Mouse (Mus musculus) lung, postnatal 36 days (tissue): ENCODE measurements around the gene Lbhd1.
A peak's percentile ranks its signal among the peaks of the same experiment; 100 is the strongest.
"Not testable (repeated sequence)": the region's sequence is repeated elsewhere in the genome, so short reads cannot be mapped to it uniquely, and the experiment has no call there.

Source experiments
- DNase-seq: peaks from one replicate; pipeline ENCODE4 v3.0.0; 2022; ENCODE audit warnings: mixed read lengths

Lbhd1 gene

DNA sequence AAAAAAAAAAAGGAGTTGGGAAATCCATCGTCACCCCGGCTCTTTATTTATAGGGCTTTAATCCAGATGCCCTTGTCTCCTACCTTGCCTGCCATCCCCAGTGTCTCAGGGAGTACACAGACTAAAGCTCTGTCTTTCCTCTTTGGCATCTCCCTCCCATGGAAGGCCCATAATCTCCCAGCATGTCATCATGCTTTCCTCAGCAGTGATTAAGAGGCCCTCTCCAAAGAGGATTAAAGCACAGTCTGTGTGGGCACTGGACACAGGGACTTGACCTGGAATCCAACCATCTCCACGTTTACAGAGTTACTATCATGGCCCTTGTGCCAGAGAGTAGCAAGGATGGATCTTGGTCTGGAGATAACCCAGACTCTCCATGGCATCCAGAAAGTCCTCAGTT lies at the start of gene Lbhd1, which contains the start of gene Gm49403:
Gene Lbhd1 (plus strand): TSS at position 117 of the 400 bp plus-strand sequence.
Gene Gm49403 (plus strand): TSS at position 315 of the 400 bp plus-strand sequence.
- no peak for DNase-seq

- not testable (repeated sequence) for DNase-seq
Observed at GRCm38 (mm10) chr19:8836327-8836726, 47.2 kb upstream of the Lbhd1 start.

- peak; percentile 90 for DNase-seq
Observed at GRCm38 (mm10) chr19:8837251-8837791, 46.2 kb upstream of the Lbhd1 start, which contains the start of gene Bscl2. Gene Bscl2, plus strand, starts transcription at chr19:8837467.

GRCm38 (mm10) chr19:8838041-8838730 lies 45.3 kb upstream of the Lbhd1 start:
- DNase-seq, result peak; percentile 36

DNA sequence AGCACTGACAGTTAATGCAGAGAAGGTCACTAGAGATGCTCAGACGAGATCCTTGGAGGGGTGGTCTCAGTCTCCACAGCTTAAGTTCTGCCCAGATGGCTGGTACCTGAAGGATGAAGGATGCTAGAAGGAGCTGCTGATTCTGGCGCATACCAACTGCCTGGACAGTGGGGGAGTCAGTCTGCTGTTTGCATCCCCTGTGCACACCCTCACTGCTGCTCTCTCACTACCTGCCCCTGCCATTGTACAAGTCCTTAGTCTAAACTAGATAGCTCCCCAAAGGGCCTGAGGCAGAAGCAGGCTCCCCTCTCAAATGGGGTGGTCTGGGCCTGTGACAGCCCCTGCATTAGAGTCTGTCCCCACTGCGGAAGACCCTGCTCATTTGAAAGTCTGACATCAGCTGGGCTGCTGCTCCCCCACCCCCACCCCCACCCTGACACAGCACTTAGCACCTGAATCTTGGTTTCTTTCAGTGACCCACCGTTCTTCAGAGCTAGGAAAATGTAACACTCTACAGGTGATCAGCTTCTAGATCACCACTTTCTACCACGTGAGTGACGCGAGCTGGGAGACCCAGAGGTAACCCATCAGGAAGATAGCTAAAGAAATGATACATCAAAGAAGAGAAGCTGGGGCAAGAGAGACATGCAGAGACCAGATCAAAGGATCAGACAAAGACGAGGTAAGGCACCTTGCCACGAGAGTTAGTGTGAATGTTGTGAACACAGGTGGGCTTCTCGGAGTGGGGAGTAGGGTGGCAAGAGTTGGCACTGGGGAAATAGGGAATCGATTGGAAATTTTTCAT lies 44.2 kb upstream of the Lbhd1 start, which contains the start of gene Gng3:
Gene Gng3 (minus strand): TSS at position 92 of the 805 bp plus-strand sequence.
- no peak for DNase-seq

DNA sequence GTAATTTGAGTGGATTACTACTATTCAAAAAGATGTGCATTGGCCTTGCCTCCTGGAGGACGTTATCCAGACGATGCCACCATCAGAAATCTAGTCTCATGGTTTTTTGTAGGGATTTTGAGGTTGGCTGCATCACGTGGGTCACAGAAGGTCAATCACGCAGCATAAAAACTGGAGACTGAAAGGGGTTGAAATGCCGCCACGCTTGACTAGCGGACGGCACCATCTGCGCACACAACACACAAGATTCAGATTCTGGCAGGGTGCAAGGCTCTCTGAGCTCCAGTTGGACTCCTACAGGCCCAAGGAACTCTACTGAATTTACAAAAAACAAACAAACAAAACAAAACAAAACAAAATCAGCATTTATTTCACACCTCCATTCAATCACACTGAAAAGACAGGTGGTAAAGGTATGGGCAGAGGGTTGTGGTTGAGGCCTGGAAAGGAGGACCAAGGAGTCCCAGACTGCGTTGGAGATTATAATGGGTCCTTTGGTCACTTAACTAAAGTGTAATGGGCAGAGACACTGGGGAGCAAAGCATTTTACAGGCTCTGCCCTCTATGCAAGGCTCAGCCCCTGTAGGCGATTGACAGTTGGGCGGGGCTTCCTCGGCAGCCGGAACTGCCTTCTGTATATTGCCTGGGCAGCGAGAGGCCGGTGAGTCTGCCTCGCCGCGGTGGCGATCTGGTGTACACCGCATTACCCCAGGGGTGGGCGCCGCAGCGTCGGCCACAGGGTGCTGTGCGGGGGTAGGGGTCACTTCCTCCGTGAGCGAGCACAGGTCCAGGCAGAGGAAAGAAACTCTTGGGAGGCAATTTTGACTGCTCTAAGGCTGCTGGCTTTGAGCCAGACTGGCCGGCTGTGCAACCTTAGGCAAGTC lies 43.4 kb upstream of the Lbhd1 start:
- DNase-seq, result peak; percentile 88

GRCm38 (mm10) chr19:8841012-8841411 lies 42.5 kb upstream of the Lbhd1 start:
- DNase-seq, result no peak

DNA sequence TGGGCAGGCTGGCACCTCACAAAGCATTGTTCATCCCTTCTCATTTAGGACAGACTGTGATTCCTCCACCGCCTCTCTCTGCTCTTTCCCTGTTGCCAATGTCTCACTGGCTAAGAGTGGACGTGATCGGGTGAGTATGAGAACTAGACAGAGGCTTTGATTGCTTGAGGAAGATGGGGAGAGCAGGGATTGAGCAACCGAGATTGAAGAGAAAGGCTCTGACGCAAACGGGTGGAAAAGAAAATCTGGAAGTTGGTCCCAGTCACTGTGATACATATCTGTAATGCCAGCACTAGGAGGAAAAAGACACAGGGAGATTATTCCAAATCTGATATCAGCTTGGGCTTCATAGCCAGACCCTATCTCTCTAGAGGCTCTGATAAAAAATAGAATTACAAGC lies 40.6 kb upstream of the Lbhd1 start:
- DNase-seq, result peak; percentile 75

GRCm38 (mm10) chr19:8844371-8845129 lies 39.0 kb upstream of the Lbhd1 start:
- peak; percentile 94 for DNase-seq

DNA sequence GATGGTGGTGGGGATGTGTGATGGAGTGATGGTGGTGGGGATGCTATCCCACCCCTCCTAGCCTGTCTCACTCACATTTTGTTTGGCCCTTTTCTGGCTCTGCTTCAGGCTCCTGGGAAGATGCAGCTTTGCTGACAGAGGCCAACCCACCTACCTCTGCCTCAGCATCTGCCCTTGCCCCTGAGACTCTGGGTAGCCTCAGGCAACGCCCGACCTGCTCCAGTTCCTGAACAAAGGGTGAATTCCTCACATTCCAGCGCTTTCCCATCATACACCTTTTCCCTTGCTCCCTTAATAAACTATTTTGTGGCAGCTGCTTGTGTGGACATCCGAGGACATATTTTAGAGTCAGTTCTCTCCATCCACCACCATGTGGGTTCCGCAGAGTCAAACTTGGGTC lies 35.2 kb upstream of the Lbhd1 start:
- DNase-seq, result no peak

DNA sequence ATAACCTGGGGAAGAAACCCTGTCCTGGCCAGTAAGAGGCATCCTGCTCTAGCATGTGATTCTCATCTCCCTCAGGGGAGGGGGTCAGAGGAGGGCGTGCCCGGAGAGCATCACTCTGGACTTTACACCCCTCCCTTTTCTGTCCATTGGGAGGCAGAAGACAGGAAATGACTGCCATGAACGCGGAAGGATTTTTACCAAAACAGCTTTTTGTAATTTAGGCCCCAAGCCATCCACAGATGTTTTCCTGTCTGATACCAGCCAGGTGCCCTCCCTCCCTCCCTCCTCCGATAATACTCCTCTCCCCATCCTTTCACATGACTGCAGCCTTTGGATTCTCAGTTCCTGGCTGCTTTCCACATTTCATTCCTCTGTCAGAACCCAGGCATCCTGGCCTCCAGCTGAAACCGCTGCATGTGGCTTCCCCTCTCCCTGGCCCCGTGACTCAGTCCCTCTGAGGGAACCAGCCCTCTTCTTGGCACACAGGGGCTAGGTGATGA lies 33.1 kb upstream of the Lbhd1 start, which contains the start of gene Lrrn4cl:
Gene Lrrn4cl (plus strand): TSS at position 367 of the 500 bp plus-strand sequence.
- DNase-seq, result peak; percentile 36

- DNase-seq, result peak; percentile 59
Observed at GRCm38 (mm10) chr19:8851639-8852038, 31.9 kb upstream of the Lbhd1 start.

DNA sequence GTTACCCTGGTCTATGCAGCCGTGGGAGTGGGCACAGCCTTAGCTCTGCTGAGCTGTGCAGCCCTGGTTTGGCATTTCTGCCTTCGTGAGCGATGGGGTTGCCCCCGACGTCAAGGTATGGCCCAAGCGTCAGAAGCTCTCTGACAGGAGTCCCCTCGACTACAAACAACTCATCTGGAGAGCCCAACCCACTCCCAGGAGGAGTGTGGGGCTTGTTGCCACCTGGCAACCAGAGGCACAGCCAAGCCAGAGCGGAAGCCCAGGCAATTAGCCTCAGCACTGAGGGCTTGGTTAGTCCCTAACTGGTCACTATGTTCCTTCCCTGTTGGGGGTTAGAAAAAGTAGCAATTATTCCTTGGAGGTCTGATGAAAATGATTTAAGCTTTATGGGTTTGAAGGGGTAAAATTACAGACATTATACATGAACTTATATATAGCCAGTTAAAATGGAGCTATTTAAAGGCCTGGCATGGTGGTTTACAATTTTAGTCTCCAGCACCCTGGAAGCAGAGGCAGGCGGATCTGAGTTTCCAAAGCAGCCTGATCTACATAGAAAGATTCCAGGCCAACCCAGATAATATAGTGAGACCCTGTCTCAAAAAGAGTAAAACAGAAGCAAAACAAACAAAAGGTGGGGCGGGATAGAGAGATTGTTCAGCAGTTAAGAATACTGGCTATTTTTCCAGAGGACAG lies 31.1 kb upstream of the Lbhd1 start:
- no peak for DNase-seq

GRCm38 (mm10) chr19:8853117-8853516 lies 30.4 kb upstream of the Lbhd1 start:
- DNase-seq, result no peak

DNA sequence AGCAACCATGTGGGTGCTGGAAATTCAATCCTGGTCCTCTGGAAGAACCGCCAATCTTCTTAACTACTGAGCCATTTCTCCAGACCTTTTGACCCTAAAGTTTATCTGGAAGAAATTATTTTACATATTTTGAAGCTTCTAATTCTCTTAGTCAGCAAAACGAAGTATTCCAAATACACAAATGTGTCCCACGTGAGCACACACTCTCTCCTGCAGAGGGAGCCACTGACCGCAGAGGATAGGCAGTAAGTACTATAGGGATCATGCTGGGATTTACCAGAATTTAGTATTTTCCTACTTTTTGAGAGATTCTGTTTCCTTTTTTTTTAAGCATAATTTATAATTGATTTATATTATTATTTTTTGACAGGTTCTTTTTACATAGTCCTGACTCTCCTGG lies 25.8 kb upstream of the Lbhd1 start:
- DNase-seq, result peak; percentile 84

GRCm38 (mm10) chr19:8859018-8859417 lies 24.5 kb upstream of the Lbhd1 start:
- peak; percentile 74 for DNase-seq

DNA sequence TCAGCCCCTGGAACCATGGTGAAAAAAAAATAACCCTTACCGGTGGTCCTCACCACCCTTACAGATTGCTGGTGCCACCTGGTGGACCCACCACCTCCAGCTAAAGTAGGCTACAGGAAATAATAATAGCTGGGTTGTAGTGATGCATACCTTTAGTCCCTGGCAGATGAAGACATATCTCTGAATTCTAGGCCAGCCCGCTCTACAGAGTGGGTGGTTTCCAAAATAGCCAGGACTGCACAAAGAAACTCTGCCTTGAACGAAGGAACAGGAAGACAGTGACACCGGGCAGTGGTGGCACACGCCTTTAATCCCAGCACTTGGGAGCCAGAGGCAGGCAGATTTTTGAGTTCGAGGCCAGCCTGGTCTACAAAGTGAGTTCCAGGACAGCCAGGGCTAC lies 19.3 kb upstream of the Lbhd1 start:
- DNase-seq, result no peak

GRCm38 (mm10) chr19:8870381-8870780 lies 13.2 kb upstream of the Lbhd1 start:
- not testable (repeated sequence) for DNase-seq

DNA sequence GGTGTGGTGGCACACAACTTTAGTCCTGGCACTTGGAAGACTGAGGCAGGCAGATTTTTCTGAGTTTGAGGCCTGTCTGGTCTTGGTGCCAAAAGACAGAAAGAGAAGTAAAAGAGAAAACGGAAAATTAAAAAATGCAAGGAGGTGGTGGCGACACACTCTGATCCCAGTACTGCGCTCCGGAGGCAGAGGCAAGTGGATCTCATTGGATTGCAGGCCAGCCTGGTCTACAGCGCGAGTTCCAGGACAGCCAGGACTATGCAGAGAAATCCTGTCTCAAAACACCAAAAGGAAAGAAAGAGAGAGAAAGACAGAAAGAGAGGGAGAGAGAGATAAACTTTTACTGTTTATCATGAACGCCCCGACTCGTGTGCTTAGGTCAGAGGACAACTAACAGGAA lies 12.7 kb upstream of the Lbhd1 start:
- no peak for DNase-seq

- peak; percentile 98 for DNase-seq
Observed at GRCm38 (mm10) chr19:8871267-8872186, 12.0 kb upstream of the Lbhd1 start, which contains the start of gene Ubxn1. Gene Ubxn1, plus strand, starts transcription at chr19:8871496.
